Mouse (Mus musculus): Measurements from ENCODE around the gene Ldha.

DNA sequence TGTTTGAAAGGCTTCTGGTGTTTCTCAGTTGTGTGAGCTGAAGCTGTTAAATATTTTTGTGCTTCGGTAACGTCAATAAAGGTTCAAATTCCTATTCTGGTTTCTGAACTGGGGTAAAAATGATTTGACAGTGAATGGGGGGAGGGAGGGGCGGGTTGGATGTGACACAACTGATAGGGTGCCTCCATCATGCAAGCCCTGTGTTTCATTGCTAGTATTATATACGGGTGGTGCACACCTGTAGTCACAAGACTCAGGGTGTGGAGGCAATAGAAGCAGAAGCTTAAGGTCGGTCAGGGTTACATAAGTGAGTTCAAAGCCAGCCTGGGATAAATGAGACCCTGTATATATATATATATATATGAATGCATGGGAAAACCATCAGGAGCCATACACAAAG is 1.4 kb upstream of the Ldha start:
- TF ChIP-seq CTCF (IDR thresholded peaks at IDR 0.05; ENCODE audit: low read depth) = no peak
- TF ChIP-seq EP300 (IDR thresholded peaks at IDR 0.05; ENCODE audit: low read depth) = no peak

Measured in liver, postnatal 0 days (tissue).